Mouse (Mus musculus) adrenal gland, postnatal 10 days (tissue): ENCODE results near the gene D11Wsu47e. TPM values are rescaled to one million over a fixed set of nuclear protein-coding genes. Genes with fewer than 3 reads are reported as not detected.
"Not testable (repeated sequence)": the region's sequence is repeated elsewhere in the genome, so short reads cannot be mapped to it uniquely, and the experiment has no call there.

Experiments
- DNase-seq: peaks from one replicate; pipeline ENCODE4 v3.0.0; 2021; ENCODE audit warnings: mixed read lengths
- long read RNA-seq, 2 experiments: library from polyadenylated mRNA; stranded (forward); transcript quantifications; one replicate each; pipeline ENCODE4 v2.0.0; 2021
- total RNA-seq, 2 experiments: library from RNA; stranded (reverse); gene quantifications; 2 replicates each; pipeline ENCODE4 v1.2.3; 2021

The D11Wsu47e gene
- 10 to 100 TPM; 11.2 to 15.1 TPM for total RNA-seq
- long read RNA-seq, experiment 1, partial matches to known transcripts = 3 of 8 reads
- long read RNA-seq, experiment 1, other reads (novel, unspliced or antisense) = 1 of 8 reads
- long read RNA-seq, experiment 2, partial matches to known transcripts = 1 of 8 reads
- long read RNA-seq, experiment 2, other reads (novel, unspliced or antisense) = 3 of 8 reads

GRCm38 (mm10) chr11:113683957-113684706, at the start of gene D11Wsu47e, which contains the start of gene Fam104a:
TSS of gene D11Wsu47e (plus strand) at chr11:113684412.
TSS of gene Fam104a (minus strand) at chr11:113684155.
- DNase-seq = peak; percentile 97

DNA sequence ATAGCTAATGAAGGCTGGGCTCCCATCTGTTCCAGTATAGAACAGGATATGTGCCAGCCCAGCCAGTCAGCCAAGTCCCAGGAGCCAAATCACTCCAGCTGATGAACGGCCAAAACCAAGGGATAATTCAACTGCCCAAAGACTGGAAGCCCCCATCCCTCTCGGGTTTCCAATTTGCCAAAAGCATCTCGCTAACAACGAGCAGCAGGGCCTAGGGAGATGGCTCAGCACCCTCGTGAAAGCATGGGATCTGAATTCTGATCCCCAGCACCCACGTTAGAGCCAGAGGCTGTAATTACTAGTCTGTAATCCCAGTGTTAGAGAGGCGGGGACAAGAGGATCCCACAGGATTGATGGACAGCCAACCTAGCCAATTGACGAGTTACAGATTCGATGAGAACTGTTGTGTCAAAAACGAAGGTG, 49.5 kb upstream of the D11Wsu47e start:
- no peak for DNase-seq

GRCm38 (mm10) chr11:113638680-113639079, 45.5 kb upstream of the D11Wsu47e start:
- DNase-seq = no peak

DNA sequence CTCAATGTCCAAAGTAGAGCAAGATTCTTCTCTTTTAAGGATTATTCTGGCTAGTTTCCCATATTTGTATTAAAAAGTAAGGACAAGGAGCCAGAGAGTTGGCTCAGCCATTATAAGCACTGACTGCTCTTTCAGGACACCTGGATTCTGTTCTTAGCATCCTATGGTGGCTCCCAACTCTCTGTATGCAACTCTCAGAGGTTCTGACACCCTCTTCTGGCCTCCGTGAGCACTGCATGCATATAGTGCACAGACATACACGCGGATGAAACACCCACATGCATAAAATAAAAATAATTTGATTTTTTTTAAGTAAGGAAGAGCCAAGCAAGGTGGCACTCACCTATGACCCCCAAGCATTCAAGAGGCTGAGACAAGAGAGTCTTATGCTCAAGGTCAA, 39.0 kb upstream of the D11Wsu47e start:
- DNase-seq = no peak

GRCm38 (mm10) chr11:113648152-113648551, 36.1 kb upstream of the D11Wsu47e start:
- DNase-seq = peak; percentile 92

DNA sequence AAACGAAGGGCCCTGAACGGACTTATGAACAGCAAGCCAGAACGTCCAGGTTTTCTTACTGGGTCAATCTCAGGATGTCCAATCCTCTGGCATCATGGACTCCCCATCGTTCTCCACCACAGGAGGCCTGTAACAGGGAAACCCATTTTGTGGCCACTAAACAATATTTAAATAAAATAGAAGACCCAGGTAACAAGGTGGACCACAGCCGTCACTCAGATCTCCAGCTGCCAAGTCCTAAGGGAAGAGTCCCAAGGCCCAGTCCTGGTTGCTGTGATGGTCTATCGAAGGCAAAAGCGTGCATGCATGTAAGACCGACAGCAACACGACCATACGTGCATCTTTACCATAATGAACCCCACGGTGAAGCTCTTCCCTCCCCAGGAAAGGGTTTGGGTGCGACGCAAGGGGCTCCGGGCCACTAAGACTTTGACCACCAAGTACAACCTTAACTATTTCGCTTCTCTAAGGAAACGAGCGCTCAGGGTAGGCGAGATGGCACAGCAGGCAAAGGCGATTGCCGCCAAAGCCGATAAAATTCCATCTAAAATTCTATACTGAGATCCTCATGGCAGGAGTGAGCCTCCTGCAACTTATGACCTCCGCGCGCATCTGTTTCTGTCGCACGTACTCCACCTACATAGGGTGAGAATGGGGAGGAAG, 35.4 kb upstream of the D11Wsu47e start, which contains the start of gene Cog1:
TSS of gene Cog1 (plus strand) at position 480 of the 663 bp plus-strand sequence.
- DNase-seq = no peak

DNA sequence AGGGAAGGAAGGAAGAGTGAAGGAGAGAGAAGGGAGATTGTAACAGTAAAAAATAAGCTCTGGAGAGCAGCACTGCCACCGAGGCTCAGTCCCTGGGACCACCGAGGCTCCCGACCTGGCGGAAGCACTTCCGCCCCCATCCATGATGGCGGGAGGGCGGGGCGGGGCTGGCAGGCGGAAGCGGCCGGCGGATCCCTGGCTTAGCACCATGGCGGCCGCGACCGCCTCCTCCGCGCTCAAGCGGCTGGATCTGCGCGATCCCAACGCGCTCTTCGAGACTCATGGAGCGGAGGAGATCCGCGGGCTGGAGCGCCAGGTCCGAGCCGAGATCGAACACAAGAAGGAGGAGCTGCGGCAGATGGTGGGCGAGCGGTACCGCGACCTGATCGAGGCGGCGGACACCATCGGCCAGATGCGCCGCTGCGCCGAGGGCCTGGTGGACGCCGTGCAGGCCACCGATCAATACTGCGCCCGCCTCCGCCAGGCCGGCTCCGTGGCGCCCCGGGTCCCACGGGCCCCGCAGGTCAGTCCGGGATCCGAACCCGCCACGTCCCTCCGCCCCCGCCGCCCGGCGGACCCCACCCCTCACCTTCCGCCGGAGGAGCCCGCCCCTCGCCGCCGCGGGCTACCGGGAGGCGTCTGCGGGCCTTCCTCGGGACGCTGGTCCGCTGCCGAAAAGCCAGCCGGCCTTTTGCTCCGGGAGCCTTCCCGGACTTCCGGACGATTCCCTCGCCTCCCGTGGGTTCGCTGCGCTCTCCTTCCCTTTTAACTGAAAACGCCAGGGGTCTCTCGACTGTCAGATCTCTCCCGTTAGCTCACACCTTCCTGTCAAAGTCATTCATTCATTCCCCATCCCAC, 34.6 kb upstream of the D11Wsu47e start, which contains the start of gene Slc39a11:
TSS of gene Slc39a11 (minus strand) at position 727 of the 858 bp plus-strand sequence.
- peak; percentile 84 for DNase-seq

DNA sequence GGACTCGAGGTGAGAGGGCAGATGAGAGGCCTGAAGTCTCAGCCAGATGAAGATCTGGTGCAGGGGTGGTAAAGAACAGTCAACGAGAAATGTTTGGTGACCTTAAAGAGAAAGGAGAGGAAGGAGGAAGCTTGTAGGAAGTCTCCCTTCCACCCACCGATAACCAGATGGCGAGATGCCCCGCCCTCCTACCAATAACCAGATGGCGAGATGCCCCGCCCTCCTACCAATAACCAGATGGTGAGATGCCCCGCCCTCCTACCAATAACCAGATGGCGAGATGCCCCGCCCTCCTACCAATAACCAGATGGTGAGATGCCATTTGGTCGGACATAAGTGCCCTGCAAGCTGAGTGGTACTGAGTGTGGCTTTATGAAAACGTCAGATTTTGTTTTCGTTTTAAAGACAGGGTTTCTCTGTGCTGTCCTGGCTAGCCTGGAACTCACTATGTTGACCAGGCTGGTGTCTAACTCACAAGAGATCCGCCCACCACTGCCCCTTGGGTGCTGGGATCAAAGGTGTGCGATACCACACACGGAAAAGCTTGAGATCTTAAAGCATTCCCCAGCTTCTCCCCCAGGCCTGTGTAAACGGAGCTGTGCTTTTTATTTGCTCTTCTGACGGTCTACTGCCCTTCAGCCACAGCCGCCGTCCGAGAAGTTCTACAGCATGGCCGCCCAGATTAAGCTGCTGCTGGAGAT, 32.9 kb upstream of the D11Wsu47e start:
- DNase-seq = no peak

GRCm38 (mm10) chr11:113651907-113652273, 32.3 kb upstream of the D11Wsu47e start:
- peak; percentile 35 for DNase-seq

- DNase-seq = no peak
Measured at GRCm38 (mm10) chr11:113652516-113652915, 31.7 kb upstream of the D11Wsu47e start.

- DNase-seq = no peak
Measured at GRCm38 (mm10) chr11:113654105-113654504, 30.1 kb upstream of the D11Wsu47e start.

GRCm38 (mm10) chr11:113654561-113655270, 29.5 kb upstream of the D11Wsu47e start:
- no peak for DNase-seq

- peak; percentile 58 for DNase-seq
Measured at GRCm38 (mm10) chr11:113656511-113656932, 27.7 kb upstream of the D11Wsu47e start.

DNA sequence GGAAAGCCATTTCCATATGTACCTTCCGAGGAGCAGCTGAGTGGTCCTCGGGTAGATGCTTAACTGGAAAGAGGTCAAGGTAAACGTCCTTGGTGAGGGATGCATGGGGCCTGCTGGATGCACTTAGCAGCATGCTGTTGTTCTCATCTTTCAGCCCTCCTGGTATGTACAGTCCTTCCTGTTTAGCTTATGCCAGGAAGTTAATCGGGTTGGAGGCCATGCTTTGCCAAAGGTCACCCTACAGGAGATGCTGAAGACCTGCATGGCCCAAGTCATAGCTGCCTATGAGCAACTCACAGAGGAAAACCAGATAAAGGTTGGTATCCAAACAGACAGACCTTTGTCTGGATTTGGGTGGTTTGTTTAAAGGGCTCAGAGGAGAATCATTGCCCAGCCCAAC, 27.0 kb upstream of the D11Wsu47e start:
- DNase-seq = no peak

DNA sequence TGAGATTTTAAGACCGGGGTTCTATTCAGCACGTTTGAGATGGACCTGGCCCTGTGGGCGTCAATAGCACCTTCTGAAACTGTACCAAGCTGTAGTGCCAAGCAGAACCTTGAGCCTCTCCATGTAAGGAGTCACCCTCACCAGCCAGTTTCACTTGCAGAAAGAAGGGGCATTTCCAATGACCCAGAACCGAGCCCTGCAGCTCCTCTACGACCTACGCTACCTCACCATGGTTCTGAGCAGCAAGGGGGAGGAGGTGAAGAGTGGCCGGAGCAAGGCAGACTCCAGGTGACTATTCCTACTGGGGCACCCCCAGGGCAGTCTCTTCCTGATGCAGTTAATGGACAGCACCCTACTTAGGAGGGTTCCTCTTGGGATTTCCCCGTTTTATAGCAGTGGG, 25.9 kb upstream of the D11Wsu47e start:
- DNase-seq = no peak

GRCm38 (mm10) chr11:113658763-113659162, 25.4 kb upstream of the D11Wsu47e start:
- no peak for DNase-seq

DNA sequence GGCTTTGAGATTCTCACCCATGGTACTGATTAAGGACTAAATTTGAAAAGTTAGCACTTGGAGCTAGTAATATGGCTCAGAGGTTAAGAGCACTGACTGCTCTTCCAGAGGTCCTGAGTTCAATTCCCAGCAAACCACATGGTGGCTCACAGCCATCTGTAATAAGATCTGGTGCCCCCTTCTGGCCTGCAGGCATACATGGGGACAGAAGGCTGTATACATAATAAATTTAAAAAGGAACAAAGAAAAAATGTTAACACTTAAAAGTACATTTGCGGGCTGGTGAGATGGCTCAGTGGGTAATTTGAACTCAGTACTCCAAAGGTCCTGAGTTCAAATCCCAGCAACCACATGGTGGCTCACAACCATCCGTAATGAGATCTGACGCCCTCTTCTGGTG, 24.0 kb upstream of the D11Wsu47e start:
- not testable (repeated sequence) for DNase-seq

- no peak for DNase-seq
Measured at GRCm38 (mm10) chr11:113660940-113661339, 23.3 kb upstream of the D11Wsu47e start.

DNA sequence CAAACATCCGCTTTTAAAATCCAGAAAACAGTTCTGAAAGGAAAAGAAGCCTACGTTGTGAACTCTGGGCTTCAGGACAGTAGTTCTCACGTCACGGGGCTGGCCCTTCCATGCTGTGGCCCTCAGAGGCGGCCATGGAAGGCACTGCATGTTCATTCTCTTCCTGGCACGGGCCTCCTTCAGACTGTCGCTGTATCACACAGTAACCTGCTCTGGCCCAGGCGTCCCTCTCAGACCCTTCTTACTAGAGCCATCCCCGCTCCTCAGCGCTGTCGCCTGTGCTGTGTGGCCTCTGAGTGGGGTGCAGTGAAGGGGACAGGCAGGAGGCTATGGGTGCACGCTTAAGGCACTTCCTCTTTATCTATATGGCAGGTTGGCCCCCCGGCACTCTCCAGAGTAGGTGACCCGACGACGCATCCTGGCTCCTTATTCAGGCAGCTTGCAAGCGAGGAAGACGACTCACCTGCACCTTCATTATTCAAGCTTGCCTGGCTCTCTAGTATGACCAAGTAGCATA, 22.3 kb upstream of the D11Wsu47e start:
- no peak for DNase-seq

GRCm38 (mm10) chr11:113664279-113664678, 19.9 kb upstream of the D11Wsu47e start:
- no peak for DNase-seq
